Mouse (Mus musculus) left cerebral cortex, postnatal 36 days (tissue): ENCODE measurements at regions not wholly inside any gene's neighbourhood (a gene's known extent, or its start where the extent isn't known, plus 50 kb on each side); places are given as distances from the start of the nearest gene placed in this dataset.

Experiments used
- DNase-seq, 2 experiments: peaks; one replicate each; pipeline ENCODE4 v3.0.0; 2021 to 2022; ENCODE audit warnings: low spot score in 2 of 2, mixed read lengths in 1 of 2
- intact Hi-C: fragments of 180-260 bp; cut with DNase I; formaldehyde crosslinking; loops from one replicate; pipeline ENCODE4 v1.15.1; 2025

DNA sequence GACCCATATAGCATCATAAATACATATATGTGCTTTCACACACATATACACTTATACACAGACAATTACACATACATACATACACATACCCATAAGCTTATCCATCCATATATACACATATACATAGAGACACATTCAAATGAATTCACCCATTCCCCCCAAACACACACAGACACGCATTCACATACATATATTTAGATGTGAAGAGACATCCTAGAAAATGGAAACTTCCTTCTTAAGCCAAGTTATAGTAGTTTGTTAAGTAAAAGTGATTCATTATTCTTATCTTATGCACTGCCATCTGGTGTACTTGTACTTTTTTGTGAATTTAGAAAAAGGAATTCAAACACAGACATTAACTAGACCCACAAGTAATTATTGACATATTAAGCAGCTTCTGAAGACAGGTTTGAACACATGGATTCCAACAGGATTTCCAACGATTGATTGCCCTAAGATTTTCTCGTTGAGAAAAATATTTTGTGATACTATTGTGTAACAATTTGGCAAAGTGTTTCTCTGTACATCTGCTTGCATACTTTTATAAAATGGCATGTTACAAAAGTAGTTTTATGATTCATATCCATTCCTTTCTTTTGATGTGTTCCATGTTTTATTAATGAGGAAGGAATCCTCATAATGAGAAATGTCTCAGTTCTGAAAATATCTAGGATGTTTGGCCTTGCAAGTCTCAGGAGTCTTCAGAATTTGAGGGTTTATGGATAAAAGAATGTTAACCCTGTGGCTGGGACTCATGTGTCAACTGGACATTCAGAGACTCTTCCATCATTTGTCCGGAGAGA, 1161.5 kb upstream of the Apob start:
- intact Hi-C loops = no loop called here
- no peak for DNase-seq

DNA sequence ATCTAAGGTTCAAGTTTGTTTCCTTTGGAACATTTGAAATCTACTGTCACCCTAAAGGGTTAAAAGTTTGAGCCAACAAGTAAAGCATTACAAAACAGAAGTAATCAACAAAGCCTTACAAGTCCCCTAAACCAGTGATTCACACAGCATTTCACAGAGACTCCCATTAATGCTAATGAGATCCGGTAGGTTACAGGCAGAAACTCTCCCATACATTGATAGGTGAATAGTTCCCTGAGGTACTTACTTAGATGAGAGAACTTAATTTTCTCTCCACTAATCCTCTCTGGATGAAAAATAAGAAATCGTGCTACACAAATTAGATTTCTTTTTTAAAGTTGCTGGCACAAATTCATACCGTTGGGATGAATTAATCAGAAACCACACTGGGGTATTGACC, 1144.5 kb upstream of the Apob start:
- no peak for DNase-seq
- intact Hi-C loops = no loop called here

DNA sequence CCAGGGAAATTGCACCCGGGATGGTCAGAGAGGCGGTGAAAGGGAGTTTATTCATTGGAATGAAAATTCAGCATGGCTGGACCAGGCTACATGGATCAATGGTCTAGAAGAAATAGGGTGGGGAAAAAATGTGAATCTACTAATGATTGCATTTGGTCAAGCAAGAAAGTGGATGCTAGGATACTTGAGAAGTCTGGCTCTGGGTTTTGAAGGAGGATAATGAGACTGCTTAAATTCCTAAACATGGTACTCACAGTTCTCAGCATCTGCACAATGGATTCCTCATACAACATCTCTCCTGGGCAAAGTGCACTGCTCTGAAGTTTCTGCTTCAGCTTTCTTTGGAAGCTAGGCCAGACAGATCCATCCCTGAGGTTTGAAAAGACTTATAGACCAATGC, 1139.9 kb upstream of the Apob start:
- intact Hi-C loops = no loop called here
- no peak for DNase-seq

DNA sequence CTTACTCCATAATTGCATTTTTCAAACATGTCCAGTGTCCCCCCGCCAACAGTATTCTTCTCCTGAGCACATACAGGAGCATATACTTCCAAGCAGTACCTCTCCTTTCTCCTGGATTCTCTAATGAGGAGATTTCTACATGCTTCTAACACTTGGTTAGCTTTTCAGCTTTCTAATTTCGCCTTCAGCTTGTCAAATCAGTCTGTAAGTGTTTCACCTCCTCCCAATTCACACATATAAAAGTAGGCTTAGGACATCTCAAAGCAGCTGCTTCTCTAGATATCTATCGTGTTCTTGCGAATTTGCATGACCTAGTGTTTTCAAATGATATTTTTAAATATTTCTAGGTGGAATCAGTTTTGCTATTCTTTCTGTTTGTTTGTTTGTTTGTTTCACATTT, 1129.0 kb upstream of the Apob start:
- no peak for DNase-seq

DNA sequence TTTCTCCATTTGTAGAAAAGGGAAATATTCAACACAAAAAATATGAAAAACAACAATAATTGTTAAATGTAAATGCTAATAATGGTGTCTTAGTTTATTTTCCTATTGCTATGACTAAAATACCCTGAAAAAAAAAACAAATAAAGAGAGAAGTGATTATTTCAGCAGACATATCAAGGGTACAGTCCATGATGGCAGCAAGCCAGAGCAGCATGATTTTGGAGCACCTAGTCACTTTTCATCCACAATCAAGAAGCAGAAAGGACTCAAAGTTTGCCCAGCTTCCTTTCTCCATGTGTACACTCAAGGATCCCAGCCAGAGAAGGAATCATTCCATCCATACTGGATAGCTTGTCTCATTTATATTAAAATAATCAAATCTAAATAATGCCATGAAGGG, 1111.5 kb upstream of the Apob start:
- no peak for DNase-seq
- intact Hi-C loops = no loop called here

More for the DNA sequence above, 1129.0 kb upstream of the Apob start:
- intact Hi-C loops = loop anchor here (10.0 kb wide), 1 partner anchor 406 kb away; no protein-coding TSS in a partner anchor
